Mouse (Mus musculus): ENCODE measurements around the gene Ppp4r1.

Ppp4r1 gene

GRCm38 (mm10) chr17:65771951-65772934 lies 10.1 kb upstream of the Ppp4r1 start, which contains the start of gene Rab31:
TSS of gene Rab31 (minus strand) at chr17:65772752.
- peak; percentile 90 for DNase-seq (ENCODE audit: low spot score in 2 of 2)

GRCm38 (mm10) chr17:65773617-65774016 lies 8.8 kb upstream of the Ppp4r1 start:
- DNase-seq (ENCODE audit: low spot score in 2 of 2), result no peak

GRCm38 (mm10) chr17:65774439-65774838 lies 7.9 kb upstream of the Ppp4r1 start:
- no peak for DNase-seq (ENCODE audit: low spot score in 2 of 2)

GRCm38 (mm10) chr17:65776228-65776627 lies 6.1 kb upstream of the Ppp4r1 start:
- DNase-seq (ENCODE audit: low spot score in 2 of 2), result no peak

DNA sequence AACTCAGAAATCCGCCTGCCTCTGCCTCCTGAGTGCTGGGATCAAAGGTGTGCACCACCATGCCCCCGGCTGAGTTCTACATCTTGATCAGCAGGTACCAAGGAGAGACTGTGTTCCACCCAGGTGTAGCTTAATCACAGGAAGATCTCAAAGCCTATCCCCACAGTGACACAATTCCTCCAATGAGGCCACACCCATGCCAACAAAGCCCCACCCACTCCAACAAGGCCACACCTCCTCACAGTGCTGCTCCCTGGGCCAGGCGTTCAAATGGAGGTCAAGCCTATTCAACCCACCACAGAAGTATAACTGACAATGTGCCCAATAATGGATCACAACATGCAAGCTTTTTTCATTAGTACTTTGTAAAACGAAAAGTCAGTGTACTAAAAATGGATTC lies 4.9 kb upstream of the Ppp4r1 start:
- DNase-seq (ENCODE audit: low spot score in 2 of 2), result no peak

DNA sequence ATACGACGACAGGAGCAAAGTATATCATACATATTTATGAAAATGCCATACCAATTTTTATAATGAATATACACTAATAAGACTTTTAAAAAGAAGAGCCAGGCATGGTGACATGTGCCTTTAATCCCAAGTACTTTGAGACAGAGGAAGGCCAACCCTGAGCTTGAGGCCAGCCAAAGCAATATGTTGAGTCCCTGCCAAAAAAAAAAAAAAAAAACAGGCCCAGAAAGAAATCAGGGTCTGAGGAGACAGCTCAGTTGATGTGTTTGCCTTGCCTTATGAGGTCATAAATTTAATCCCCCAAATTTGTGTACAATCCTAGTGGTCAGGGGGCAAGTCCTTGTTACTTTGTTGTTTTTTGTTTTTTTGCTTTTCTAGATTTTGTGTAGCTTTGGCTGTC lies 1.4 kb upstream of the Ppp4r1 start:
- DNase-seq (ENCODE audit: low spot score in 2 of 2), result no peak

GRCm38 (mm10) chr17:65783182-65784161 lies 1.1 kb downstream of the Ppp4r1 start:
- peak; percentile 72 to 83 for DNase-seq (ENCODE audit: low spot score in 2 of 2)

- DNase-seq (ENCODE audit: low spot score in 2 of 2), result no peak
Measured at GRCm38 (mm10) chr17:65784610-65785140, 2.3 kb downstream of the Ppp4r1 start.

DNA sequence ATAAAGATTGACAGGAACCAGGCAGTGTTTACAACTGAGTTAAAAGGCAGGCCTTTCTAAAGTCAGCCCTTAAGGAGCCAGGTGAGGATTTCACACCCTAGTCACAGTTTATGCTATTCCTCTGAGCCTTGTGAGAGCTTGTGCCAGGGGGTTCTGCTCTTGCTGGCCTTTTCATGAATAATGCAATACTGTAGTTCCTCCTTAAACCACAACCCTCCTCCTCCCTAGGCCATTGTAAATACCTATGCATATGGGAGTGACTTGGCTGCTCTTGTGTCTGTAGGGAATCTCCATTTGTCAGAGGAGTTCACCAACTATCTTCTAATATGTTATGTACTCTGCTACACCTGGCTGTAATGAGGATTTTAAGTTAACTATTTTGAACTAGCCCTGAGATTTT lies 3.3 kb downstream of the Ppp4r1 start:
- no peak for DNase-seq (ENCODE audit: low spot score in 2 of 2)

- DNase-seq (ENCODE audit: low spot score in 2 of 2), result peak in 1 of 2 experiments; percentile 31
Measured at GRCm38 (mm10) chr17:65786225-65786624, 3.9 kb downstream of the Ppp4r1 start.

- no peak for DNase-seq (ENCODE audit: low spot score in 2 of 2)
Measured at GRCm38 (mm10) chr17:65787261-65787660, 4.9 kb downstream of the Ppp4r1 start.

GRCm38 (mm10) chr17:65788542-65789291 lies 6.3 kb downstream of the Ppp4r1 start:
- DNase-seq (ENCODE audit: low spot score in 2 of 2), result peak; percentile 75 to 80

DNA sequence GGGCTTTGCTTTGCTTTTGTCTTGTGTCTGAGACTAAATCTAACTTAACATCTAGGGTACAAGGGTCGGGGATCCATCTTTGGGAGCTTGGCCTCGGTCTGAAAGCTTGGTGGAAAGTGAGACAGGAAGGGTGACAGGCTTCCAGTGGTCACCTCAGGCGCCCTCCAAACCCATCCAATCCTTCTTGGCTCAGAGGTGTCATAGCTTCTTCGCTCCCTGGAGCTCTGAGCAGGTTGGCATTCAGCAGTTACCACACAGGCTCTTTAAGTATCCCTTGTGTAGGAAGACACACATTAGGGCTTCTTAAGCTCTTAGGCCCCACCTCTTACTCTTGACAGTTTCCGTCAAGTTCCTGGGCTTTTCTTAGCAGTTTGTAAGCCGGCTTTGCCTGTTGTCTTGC lies 7.2 kb downstream of the Ppp4r1 start:
- no peak for DNase-seq (ENCODE audit: low spot score in 2 of 2)

- DNase-seq (ENCODE audit: low spot score in 2 of 2), result no peak
Measured at GRCm38 (mm10) chr17:65791161-65791560, 8.8 kb downstream of the Ppp4r1 start.

DNA sequence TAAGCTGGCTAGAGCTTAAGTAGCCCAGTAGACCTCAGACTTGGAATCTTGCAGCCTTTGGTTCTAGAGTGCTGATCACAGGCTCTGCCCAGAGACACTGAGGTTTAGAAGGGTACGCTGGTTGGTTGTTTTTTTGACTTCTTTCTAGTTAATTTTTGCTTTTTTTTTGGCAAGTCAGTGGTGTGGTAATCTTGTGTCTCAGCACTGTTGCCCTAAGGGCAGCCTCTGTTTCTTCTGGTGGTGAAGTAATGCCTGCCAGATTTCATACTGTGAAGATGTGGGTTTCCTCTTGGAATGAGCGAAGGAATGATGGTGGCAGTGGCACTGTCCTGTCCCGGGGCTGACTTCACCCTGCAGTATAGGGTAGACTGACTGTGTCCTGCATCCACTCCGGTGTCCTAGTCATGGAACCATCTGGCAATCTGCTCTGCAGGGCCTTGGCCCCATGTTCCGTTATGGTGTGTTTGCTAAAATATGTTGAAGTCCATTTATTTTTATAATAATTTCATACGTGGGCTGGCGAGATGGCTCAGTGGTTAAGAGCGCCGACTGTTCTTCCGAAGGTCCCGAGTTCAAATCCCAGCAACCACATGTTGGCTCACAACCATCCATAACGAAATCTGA lies 11.0 kb downstream of the Ppp4r1 start:
- DNase-seq (ENCODE audit: low spot score in 2 of 2), result no peak

GRCm38 (mm10) chr17:65794096-65794850 lies 11.9 kb downstream of the Ppp4r1 start:
- DNase-seq (ENCODE audit: low spot score in 2 of 2), result no peak

GRCm38 (mm10) chr17:65796056-65796455 lies 13.7 kb downstream of the Ppp4r1 start:
- DNase-seq (ENCODE audit: low spot score in 2 of 2), result no peak

GRCm38 (mm10) chr17:65798446-65798845 lies 16.1 kb downstream of the Ppp4r1 start:
- no peak for DNase-seq (ENCODE audit: low spot score in 2 of 2)

GRCm38 (mm10) chr17:65799353-65799752 lies 17.0 kb downstream of the Ppp4r1 start:
- no peak for DNase-seq (ENCODE audit: low spot score in 2 of 2)

GRCm38 (mm10) chr17:65800451-65800850 lies 18.1 kb downstream of the Ppp4r1 start:
- no peak for DNase-seq (ENCODE audit: low spot score in 2 of 2)

Data from heart, adult 9 months (tissue).